Mouse (Mus musculus): Measurements from ENCODE around the gene Osbpl3.

DNA sequence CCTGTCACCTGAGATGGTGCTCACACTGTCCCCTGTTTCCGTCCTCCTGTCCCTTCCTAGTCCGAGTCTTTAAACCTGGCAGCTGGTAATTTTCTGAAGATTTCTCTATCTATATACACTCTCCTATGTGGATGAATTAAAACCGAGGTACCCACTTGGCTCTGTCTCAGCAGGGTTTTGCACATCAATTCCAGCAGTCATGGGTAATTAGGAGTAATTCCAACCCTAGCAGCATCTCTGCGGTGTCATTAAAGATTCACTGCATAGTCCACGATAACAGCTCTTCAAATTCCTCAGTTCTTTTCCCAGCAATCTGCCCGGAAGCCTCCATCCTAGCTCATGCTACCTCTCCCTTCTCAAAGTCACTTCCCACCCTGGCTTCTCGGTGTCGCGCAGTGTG lies 33.4 kb upstream of the Osbpl3 start:
- TF ChIP-seq CTCF (IDR thresholded peaks at IDR 0.05; ENCODE audit: extremely low read depth, insufficient read depth, low read length) (no peak), POLR2A (IDR thresholded peaks at IDR 0.05; ENCODE audit: extremely low read depth, insufficient read depth, low read length) (no peak)

All from cortical plate, adult 2 months (tissue).